Mouse (Mus musculus): Measurements from ENCODE around the gene Foxp4.

Gene Foxp4

GRCm38 (mm10) chr17:47925988-47926387 is 1.5 kb upstream of the Foxp4 start:
- no peak for DNase-seq

- DNase-seq: no peak
Observed at GRCm38 (mm10) chr17:47925340-47925926, 988 bp upstream of the Foxp4 start.

- DNase-seq: peak; percentile 19 to 41
Observed at GRCm38 (mm10) chr17:47923678-47924382, 615 bp downstream of the Foxp4 start.

- peak in 1 of 2 experiments; percentile 27 for DNase-seq
Observed at GRCm38 (mm10) chr17:47923011-47923677, 1.3 kb downstream of the Foxp4 start.

- DNase-seq: no peak
Observed at GRCm38 (mm10) chr17:47922579-47922978, 1.9 kb downstream of the Foxp4 start.

GRCm38 (mm10) chr17:47922116-47922515 is 2.3 kb downstream of the Foxp4 start:
- no peak for DNase-seq

- no peak for DNase-seq
Observed at GRCm38 (mm10) chr17:47921136-47921665, 3.2 kb downstream of the Foxp4 start.

- no peak for DNase-seq
Observed at GRCm38 (mm10) chr17:47919826-47920225, 4.6 kb downstream of the Foxp4 start.

- DNase-seq: no peak
Observed at GRCm38 (mm10) chr17:47917907-47918306, 6.5 kb downstream of the Foxp4 start.

GRCm38 (mm10) chr17:47917212-47917611 is 7.2 kb downstream of the Foxp4 start:
- DNase-seq: no peak

- no peak for DNase-seq
Observed at GRCm38 (mm10) chr17:47914676-47915219, 9.7 kb downstream of the Foxp4 start.

GRCm38 (mm10) chr17:47909091-47910001 is 15.1 kb downstream of the Foxp4 start:
- peak; percentile 63 to 72 for DNase-seq

- no peak for DNase-seq
Observed at GRCm38 (mm10) chr17:47908079-47908478, 16.4 kb downstream of the Foxp4 start.

GRCm38 (mm10) chr17:47907366-47907920 is 17.0 kb downstream of the Foxp4 start:
- DNase-seq: no peak

- no peak for DNase-seq
Observed at GRCm38 (mm10) chr17:47903846-47904680, 20.4 kb downstream of the Foxp4 start.

- DNase-seq: no peak
Observed at GRCm38 (mm10) chr17:47901782-47902181, 22.7 kb downstream of the Foxp4 start.

GRCm38 (mm10) chr17:47900716-47901115 is 23.7 kb downstream of the Foxp4 start:
- DNase-seq: no peak

GRCm38 (mm10) chr17:47899156-47899555 is 25.3 kb downstream of the Foxp4 start:
- no peak for DNase-seq

GRCm38 (mm10) chr17:47897956-47898752 is 26.3 kb downstream of the Foxp4 start:
- DNase-seq: no peak

GRCm38 (mm10) chr17:47889727-47890126 is 34.7 kb downstream of the Foxp4 start:
- no peak for DNase-seq

All from cerebellum, adult 18-20 months (tissue).